Mouse (Mus musculus): ENCODE data around the gene Muc1.

- no peak for TF ChIP-seq CTCF (conservative IDR thresholded peaks at IDR 0.05; ENCODE audit: insufficient read depth, insufficient read length, low read depth, low read length)
- no peak for TF ChIP-seq POLR2A (IDR thresholded peaks at IDR 0.05; ENCODE audit: low read depth, low read length)
Observed at GRCm38 (mm10) chr3:89231345-89231744, 2.5 kb downstream of the Muc1 start.
